Mouse (Mus musculus) hindbrain, embryonic 16.5 days (tissue): ENCODE data around the gene Lrrc19. TPM values are rescaled to one million over a fixed set of nuclear protein-coding genes. Genes with fewer than 3 reads are reported as not detected.
A peak's percentile ranks its signal among the peaks of the same experiment; 100 is the strongest.

Experiments used
- ATAC-seq: fragments of 200-750 bp; cut with Nextera tagmentation; 2 replicates; pipeline ENCODE4 v1.8.0; 2017; ENCODE audit warnings: moderate TSS enrichment, moderate library complexity
- H3K27ac ChIP-seq: fragments of 300-500 bp; sonication (generic); 2 replicates; pipeline ENCODE4 v1.5.1; 2014; ENCODE audit warnings: low read depth, mild to moderate bottlenecking, control low read depth, low read length, moderate library complexity
- H3K27me3 ChIP-seq: fragments of 300-500 bp; sonication (generic); replicated peaks from 2 replicates; pipeline ENCODE4 v1.6.1; 2014; ENCODE audit warnings: low read length; ENCODE audit not compliant: control insufficient read depth, insufficient read depth
- H3K36me3 ChIP-seq: fragments of 300-500 bp; sonication (generic); 2 replicates; pipeline ENCODE4 v1.6.1; 2014; ENCODE audit warnings: mild to moderate bottlenecking, low read length, moderate library complexity, mixed read lengths; ENCODE audit not compliant: control insufficient read depth, insufficient read depth
- H3K4me1 ChIP-seq: fragments of 300-500 bp; sonication (generic); 2 replicates; pipeline ENCODE4 v1.6.1; 2014; ENCODE audit warnings: low read depth, low read length; ENCODE audit not compliant: control insufficient read depth, insufficient read depth
- H3K4me2 ChIP-seq: fragments of 300-500 bp; sonication (generic); 2 replicates; pipeline ENCODE4 v1.6.1; 2014; ENCODE audit warnings: mild to moderate bottlenecking, low read length, control low read depth, moderate library complexity
- H3K4me3 ChIP-seq: fragments of 300-500 bp; sonication (generic); 2 replicates; pipeline ENCODE4 v1.5.1; 2014; ENCODE audit warnings: mild to moderate bottlenecking, low read length, control low read depth, moderate library complexity
- H3K9ac ChIP-seq: fragments of 300-500 bp; sonication (generic); 2 replicates; pipeline ENCODE4 v1.6.1; 2014; ENCODE audit warnings: low read depth, mild to moderate bottlenecking, control low read depth, low read length, moderate library complexity
- H3K9me3 ChIP-seq: fragments of 300-500 bp; sonication (generic); 2 replicates; pipeline ENCODE4 v1.6.1; 2014; ENCODE audit warnings: mild to moderate bottlenecking, low read length, moderate library complexity; ENCODE audit not compliant: control insufficient read depth
- WGBS: fragments of 180-500 bp; shearing (Covaris S2); extraction: QIAGEN DNeasy Blood & Tissue Kit; methylation state at CpG from one replicate; pipeline ENCODE4 v1.1.7; 2014; 5-methylcytosine and 5-hydroxymethylcytosine counted together
- microRNA counts: library from miRNA; unstranded; fragments of <30 nt; microRNA quantifications from one replicate; lab custom pipeline; 2016
- microRNA-seq: library from miRNA; unstranded; fragments of <30 nt; microRNA quantifications from one replicate; pipeline ENCODE4, GENCODE M21; 2017
- polyA plus RNA-seq: library from polyadenylated mRNA; unstranded; fragments of >200 nt; fragmentation: Nextera tagmentation; extraction: Ambion mirVana; gene quantifications from 2 replicates; pipeline ENCODE4 v1.2.1, GENCODE M21; 2015

Gene Lrrc19
- polyA plus RNA-seq, 1 experiment from 2014 or later, result 0.21 TPM

DNA sequence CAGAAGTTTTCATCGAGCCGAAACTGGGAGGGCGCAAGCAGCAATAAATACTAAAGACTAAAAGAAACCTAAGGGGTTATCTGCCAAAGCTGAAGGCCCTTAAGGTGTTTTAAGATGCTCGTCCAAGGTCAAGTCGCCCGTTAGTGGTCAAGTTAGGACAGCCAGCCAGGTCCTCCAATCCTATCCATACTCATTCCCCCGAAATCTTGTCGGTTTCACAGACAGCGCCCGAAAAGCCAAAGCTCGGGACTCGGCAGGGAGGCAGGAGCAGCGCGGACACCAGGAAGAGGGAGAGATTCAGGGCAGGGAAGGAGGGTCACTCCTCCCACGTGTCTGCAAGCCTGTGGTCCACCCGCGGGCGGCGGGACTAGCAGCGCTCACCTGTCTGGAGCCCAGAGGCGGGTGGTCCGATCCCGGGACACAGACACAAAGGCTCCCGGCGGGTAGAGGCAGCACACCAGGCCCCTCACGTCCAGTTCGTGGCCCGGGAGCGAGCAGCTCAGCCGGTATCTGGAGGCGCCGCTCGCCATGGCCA is 47.4 kb downstream of the Lrrc19 start:
- ATAC-seq, result no peak
- no peaks in the 10 kb centered on the region for H3K36me3 ChIP-seq
- peaks cover 15% of the 10 kb centered on the region for H3K4me1 ChIP-seq

GRCm38 (mm10) chr4:94601395-94601794 is 48.5 kb downstream of the Lrrc19 start:
- no peak overlapping the region for H3K9ac ChIP-seq
- no peaks in the 10 kb centered on the region for H3K27me3 ChIP-seq
- no peak overlapping the region for H3K27ac ChIP-seq
- H3K4me3 ChIP-seq, result no peak overlapping the region
- H3K9me3 ChIP-seq, result no peaks in the 10 kb centered on the region
- ATAC-seq, result no peak
- H3K4me2 ChIP-seq, result peak overlapping the region; percentile 84; the same call in 1 of the 2 replicates
- peaks cover 15% of the 10 kb centered on the region for H3K4me1 ChIP-seq
- WGBS, result 91% methylated on average over 4 of the region's 4 CpGs
- no peaks in the 10 kb centered on the region for H3K36me3 ChIP-seq

More for the DNA sequence above, 47.4 kb downstream of the Lrrc19 start:
- H3K4me2 ChIP-seq, result peak overlapping the region; percentile 84
- peak overlapping the region; percentile 94 for H3K9ac ChIP-seq
- WGBS, result under 1% methylated on average over 33 of the region's 33 CpGs
- H3K27me3 ChIP-seq, result no peaks in the 10 kb centered on the region
- peak overlapping the region; percentile 95 for H3K27ac ChIP-seq
- peak overlapping the region; percentile 97 for H3K4me3 ChIP-seq
- H3K9me3 ChIP-seq, result no peaks in the 10 kb centered on the region

GRCm38 (mm10) chr4:94592709-94593108 is 57.2 kb downstream of the Lrrc19 start:
- Histone ChIP-seq H3K27ac (no peak overlapping the region), H3K9me3 (no peaks in the 10 kb centered on the region), H3K9ac (no peak overlapping the region), H3K4me3 (no peak overlapping the region), H3K4me2 (no peak overlapping the region), H3K27me3 (no peaks in the 10 kb centered on the region), H3K4me1 (no peaks in the 10 kb centered on the region), H3K36me3 (no peaks in the 10 kb centered on the region)
- no peak for ATAC-seq

DNA sequence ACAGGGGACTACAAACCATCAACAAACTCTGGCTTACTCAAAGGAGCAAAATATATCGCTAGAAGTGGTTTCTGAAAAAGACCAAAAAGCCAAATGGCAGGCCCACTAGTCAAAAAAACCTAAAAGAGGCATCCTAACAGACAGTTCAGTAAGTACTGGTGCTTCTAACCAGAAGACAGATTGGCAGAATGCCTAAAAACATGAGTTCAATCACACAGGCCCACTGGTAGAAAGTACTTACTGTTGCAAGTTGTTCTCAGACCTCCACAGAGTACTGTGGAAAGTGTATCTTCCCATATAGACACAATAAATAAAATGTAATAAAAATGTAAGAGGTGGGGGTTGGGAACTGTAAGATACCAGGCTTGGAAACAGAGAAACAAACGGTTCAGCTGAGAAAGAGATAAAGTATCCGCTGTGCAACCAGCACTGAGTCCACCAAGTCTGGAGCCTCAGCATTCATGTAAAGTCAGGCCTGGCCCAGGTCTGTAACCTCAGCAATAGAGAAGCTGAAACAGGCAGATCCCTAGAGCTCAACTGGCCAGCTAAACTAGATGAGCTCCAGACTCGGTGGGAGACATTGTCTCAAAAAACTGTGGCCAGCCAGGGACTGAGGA is 58.1 kb downstream of the Lrrc19 start:
- H3K9me3 ChIP-seq, result no peaks in the 10 kb centered on the region
- no peak overlapping the region for H3K27ac ChIP-seq
- H3K4me2 ChIP-seq, result no peak overlapping the region
- no peak overlapping the region for H3K9ac ChIP-seq
- H3K27me3 ChIP-seq, result no peaks in the 10 kb centered on the region
- no peak overlapping the region for H3K4me3 ChIP-seq
- no peak for ATAC-seq
- 85% methylated on average over 4 of the region's 4 CpGs for WGBS
- no peaks in the 10 kb centered on the region for H3K4me1 ChIP-seq
- no peaks in the 10 kb centered on the region for H3K36me3 ChIP-seq

MicroRNAs encoded within 50 kb of the gene (microRNA counts, 519-probe panel; counts per million panel counts)
- 2,788 counts per million, percentile 74 among the panel's probes with 10 or more counts for microRNA mmu-miR-872 (lab: Ali Mortazavi, UCI)

Small RNA genes lying within 50 kb of the gene (microRNA-seq; reads per million reads assigned to microRNA genes)
- 3,442 reads per million, percentile 88 among the genes with 10 or more reads in this experiment for gene Mir872

Other genes with a start within 250 kb of the Lrrc19 start
- gene Gm10306, start 93.6 kb downstream of the Lrrc19 start, polyA plus RNA-seq, result not detected in 2 replicates
- gene Caap1, start 93.3 kb downstream of the Lrrc19 start, polyA plus RNA-seq, result 13.7 and 13.9 TPM in 2 replicates
- gene Plaa, start 46.9 kb downstream of the Lrrc19 start, polyA plus RNA-seq, result 66.8 and 68.4 TPM in 2 replicates
- gene Ift74, start 35.7 kb downstream of the Lrrc19 start, polyA plus RNA-seq, result 20.4 and 21.9 TPM in 2 replicates
- 8.5 and 12.1 TPM in 2 replicates for gene Tek, start 89.1 kb upstream of the Lrrc19 start, polyA plus RNA-seq